Mouse (Mus musculus) liver, embryonic 13.5 days (tissue): ENCODE results near the gene Ids. TPM values are rescaled to one million over a fixed set of nuclear protein-coding genes. Genes with fewer than 3 reads are reported as not detected.
"Not testable (repeated sequence)": the region's sequence is repeated elsewhere in the genome, so short reads cannot be mapped to it uniquely, and the experiment has no call there.

Experiments
- ATAC-seq: fragments of 200-750 bp; cut with Nextera tagmentation; 2 replicates; pipeline ENCODE4 v1.8.0; 2017; ENCODE audit warnings: low read depth, mild to moderate bottlenecking, moderate number of reproducible peaks, moderate library complexity
- DNase-seq: peaks from one replicate; pipeline ENCODE4 v3.0.0; 2022
- H3K27ac ChIP-seq: fragments of 300-500 bp; sonication (generic); 2 replicates; pipeline ENCODE4 v1.5.1; 2015; ENCODE audit warnings: moderate library complexity, mild to moderate bottlenecking, inconsistent platforms
- H3K27me3 ChIP-seq: fragments of 300-500 bp; sonication (generic); 2 replicates; pipeline ENCODE4 v1.6.1; 2015; ENCODE audit warnings: mild to moderate bottlenecking, inconsistent platforms
- H3K36me3 ChIP-seq: fragments of 300-500 bp; sonication (generic); 2 replicates; pipeline ENCODE4 v1.6.1; 2015; ENCODE audit warnings: mild to moderate bottlenecking, inconsistent platforms
- H3K4me1 ChIP-seq: fragments of 300-500 bp; sonication (generic); replicated peaks from 2 replicates; pipeline ENCODE4 v1.6.1; 2015; ENCODE audit warnings: inconsistent platforms
- H3K4me2 ChIP-seq: fragments of 300-500 bp; sonication (generic); 2 replicates; pipeline ENCODE4 v1.6.1; 2015; ENCODE audit warnings: inconsistent platforms, mild to moderate bottlenecking, moderate library complexity
- H3K4me3 ChIP-seq: fragments of 300-500 bp; sonication (generic); replicated peaks from 2 replicates; pipeline ENCODE4 v1.5.1; 2015; ENCODE audit warnings: mild to moderate bottlenecking, inconsistent platforms
- H3K9ac ChIP-seq: fragments of 300-500 bp; sonication (generic); 2 replicates; pipeline ENCODE4 v1.6.1; 2015; ENCODE audit warnings: mild to moderate bottlenecking, inconsistent platforms
- H3K9me3 ChIP-seq: fragments of 300-500 bp; sonication (generic); replicated peaks from 2 replicates; pipeline ENCODE4 v1.6.1; 2016; ENCODE audit warnings: inconsistent platforms
- WGBS: fragments of 180-500 bp; shearing (Covaris S2); methylation state at CpG from one replicate; pipeline ENCODE4 v1.1.7; 2015; ENCODE audit not compliant: insufficient replicate concordance; 5-methylcytosine and 5-hydroxymethylcytosine counted together
- polyA plus RNA-seq: library from polyadenylated mRNA; unstranded; fragments of >200 nt; fragmentation: Nextera tagmentation; extraction: Ambion mirVana; gene quantifications from 2 replicates; pipeline ENCODE4 v1.2.1, GENCODE M21; 2015

The Ids gene
- polyA plus RNA-seq: 0.52 and 0.59 TPM in 2 replicates

- H3K9ac ChIP-seq: peak within 1 kb of the TSS; percentile 54; the same call in 1 of the 2 replicates
- no peaks in the 10 kb centered on the region for H3K27me3 ChIP-seq
- peak; percentile 80 for DNase-seq
- H3K4me1 ChIP-seq: no peaks in the 10 kb centered on the region
- no peaks in the 10 kb centered on the region for H3K9me3 ChIP-seq
- no peak within 1 kb of the TSS for H3K27ac ChIP-seq
- H3K4me2 ChIP-seq: peak within 1 kb of the TSS; percentile 64
- peak; percentile 99 for ATAC-seq
- 13% methylated on average over 32 of the region's 45 CpGs for WGBS
- H3K36me3 ChIP-seq: no peaks in the 10 kb centered on the region
- peak within 1 kb of the TSS; percentile 60 for H3K4me3 ChIP-seq
Observed at GRCm38 (mm10) chrX:70364661-70365613, at the start of gene Ids. Gene Ids, minus strand, starts transcription at chrX:70365084.

GRCm38 (mm10) chrX:70392636-70393035 lies 27.8 kb upstream of the Ids start:
- H3K4me3 ChIP-seq, H3K36me3 ChIP-seq, H3K27me3 ChIP-seq, H3K4me2 ChIP-seq, H3K27ac ChIP-seq, H3K4me1 ChIP-seq, DNase-seq, ATAC-seq, H3K9me3 ChIP-seq, H3K9ac ChIP-seq: not testable (repeated sequence)

- Histone ChIP-seq H3K27me3 (no peaks in the 10 kb centered on the region), H3K27ac (peak overlapping the region; percentile 56), H3K9me3 (no peaks in the 10 kb centered on the region), H3K4me2 (peak overlapping the region; percentile 59), H3K4me3 (peak overlapping the region; percentile 58), H3K4me1 (peaks cover 14% of the 10 kb centered on the region; the same call in 1 of the 2 replicates), H3K36me3 (no peaks in the 10 kb centered on the region), H3K9ac (peak overlapping the region; percentile 59)
- 19% methylated on average over 11 of the region's 11 CpGs for WGBS
- ATAC-seq (peak; percentile 60), DNase-seq (no peak)
Observed at GRCm38 (mm10) chrX:70385962-70386351, 21.1 kb upstream of the Ids start.

DNA sequence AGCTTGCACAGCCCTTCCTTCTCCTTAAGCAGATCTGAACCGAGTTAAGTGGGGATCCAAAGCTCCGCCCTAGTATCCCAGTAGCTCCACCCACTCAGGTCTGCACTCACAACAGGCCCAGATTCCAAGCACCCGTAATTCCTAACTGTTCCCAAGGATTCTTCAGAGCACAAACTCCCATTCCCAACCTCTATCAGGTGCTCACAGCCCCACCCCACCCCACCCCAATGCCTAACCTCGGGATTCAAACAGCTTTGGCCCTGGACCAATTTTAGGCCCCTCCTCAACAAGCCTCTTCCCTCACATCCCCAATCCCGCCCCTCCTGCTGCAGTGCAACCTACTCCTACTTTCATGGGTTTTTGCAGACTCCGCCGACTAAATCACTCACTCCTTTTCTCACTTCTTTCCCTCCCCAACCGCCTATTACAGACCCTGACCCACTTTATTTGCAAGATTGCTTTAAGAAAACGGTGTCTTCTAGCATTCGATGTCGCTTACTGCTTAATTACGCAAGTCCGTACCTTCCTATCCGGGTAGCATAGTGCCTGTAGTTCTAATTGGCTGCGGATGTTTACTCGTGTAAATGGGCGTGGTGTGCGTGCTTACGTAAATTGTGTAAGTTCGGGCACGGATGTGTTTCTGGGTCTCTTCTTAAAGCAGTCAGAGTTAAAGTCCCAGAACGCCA lies 20.5 kb upstream of the Ids start, which contains the start of gene 1110012L19Rik:
Gene 1110012L19Rik (plus strand): TSS at position 602 of the 686 bp plus-strand sequence.
- WGBS: 16% methylated on average over 22 of the region's 22 CpGs

GRCm38 (mm10) chrX:70384917-70385275 lies 20.0 kb upstream of the Ids start:
- DNase-seq (no peak), ATAC-seq (no peak)
- Histone ChIP-seq H3K9me3 (no peaks in the 10 kb centered on the region), H3K9ac (no peak overlapping the region), H3K4me2 (peak overlapping the region; percentile 59), H3K27ac (no peak overlapping the region), H3K27me3 (no peaks in the 10 kb centered on the region), H3K36me3 (no peaks in the 10 kb centered on the region), H3K4me1 (peaks cover 14% of the 10 kb centered on the region; the same call in 1 of the 2 replicates), H3K4me3 (peak overlapping the region; percentile 58)
- WGBS: 46% methylated on average over 3 of the region's 3 CpGs

More for the DNA sequence above, 20.5 kb upstream of the Ids start, which contains the start of gene 1110012L19Rik:
- Histone ChIP-seq H3K4me1 (peaks cover 14% of the 10 kb centered on the region; the same call in 1 of the 2 replicates), H3K27me3 (no peaks in the 10 kb centered on the region), H3K36me3 (no peaks in the 10 kb centered on the region), H3K9ac (peak within 1 kb of the TSS; percentile 59), H3K4me2 (peak within 1 kb of the TSS; percentile 59), H3K9me3 (no peaks in the 10 kb centered on the region), H3K27ac (peak within 1 kb of the TSS; percentile 56), H3K4me3 (peak within 1 kb of the TSS; percentile 58)
- ATAC-seq (peak; percentile 94), DNase-seq (peak; percentile 59)

DNA sequence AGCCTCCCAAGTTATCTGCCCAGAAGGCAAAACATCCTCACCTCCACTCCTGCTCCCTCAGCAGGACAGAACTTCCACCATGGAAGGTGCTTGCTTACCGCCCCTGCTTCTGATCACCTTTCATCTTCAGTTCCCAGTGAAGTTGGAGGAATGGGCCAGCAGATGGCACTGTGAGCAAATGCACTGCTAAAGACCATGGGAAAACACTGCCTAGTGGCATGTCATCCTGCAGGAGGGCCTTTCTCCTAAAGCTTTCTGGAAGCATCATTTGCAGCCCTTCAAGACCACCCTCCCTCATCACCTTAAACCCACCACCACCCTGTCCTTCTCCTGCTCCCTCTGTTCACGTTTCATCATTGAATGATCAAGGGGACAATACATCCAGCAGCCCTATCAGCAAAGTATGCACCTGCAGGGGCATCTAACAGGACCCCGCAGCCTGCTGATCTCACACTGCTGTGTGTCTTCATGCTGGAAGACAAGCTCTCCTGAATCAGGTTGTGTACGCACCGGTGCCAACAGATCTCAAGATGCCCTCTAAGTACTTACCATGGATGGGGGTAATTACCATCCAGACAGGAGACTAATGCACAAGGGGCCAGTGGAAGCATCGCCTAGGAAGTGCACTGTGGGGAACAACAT lies 9.7 kb upstream of the Ids start:
- not testable (repeated sequence) for H3K4me3 ChIP-seq, H3K27me3 ChIP-seq, DNase-seq, H3K4me1 ChIP-seq, H3K9ac ChIP-seq, ATAC-seq, H3K27ac ChIP-seq, H3K36me3 ChIP-seq, H3K4me2 ChIP-seq, H3K9me3 ChIP-seq
- WGBS: 45% methylated on average over 4 of the region's 6 CpGs

- not testable (repeated sequence) for H3K4me1 ChIP-seq, ATAC-seq, H3K9ac ChIP-seq, H3K4me2 ChIP-seq, H3K4me3 ChIP-seq, H3K36me3 ChIP-seq, DNase-seq, H3K9me3 ChIP-seq, H3K27me3 ChIP-seq, H3K27ac ChIP-seq
- 33% methylated on average over 1 of the region's 6 CpGs for WGBS
Observed at GRCm38 (mm10) chrX:70369758-70370157, 4.9 kb upstream of the Ids start.

GRCm38 (mm10) chrX:70364202-70364601 lies 682 bp downstream of the Ids start:
- 67% methylated on average over 1 of the region's 1 CpGs for WGBS
- Histone ChIP-seq H3K36me3 (no peaks in the 10 kb centered on the region), H3K4me1 (no peaks in the 10 kb centered on the region), H3K4me3 (peak overlapping the region; percentile 60), H3K9me3 (no peaks in the 10 kb centered on the region), H3K27ac (no peak overlapping the region), H3K4me2 (peak overlapping the region; percentile 64), H3K27me3 (no peaks in the 10 kb centered on the region), H3K9ac (no peak overlapping the region)
- DNase-seq (no peak), ATAC-seq (no peak)

GRCm38 (mm10) chrX:70363446-70363845 lies 1.4 kb downstream of the Ids start:
- no peaks in the 10 kb centered on the region for H3K9me3 ChIP-seq
- 73% methylated on average over 5 of the region's 5 CpGs for WGBS

GRCm38 (mm10) chrX:70362985-70363384 lies 1.9 kb downstream of the Ids start:
- Histone ChIP-seq H3K4me2 (no peak overlapping the region), H3K36me3 (no peaks in the 10 kb centered on the region), H3K4me3 (no peak overlapping the region), H3K9ac (no peak overlapping the region), H3K4me1 (no peaks in the 10 kb centered on the region), H3K27me3 (no peaks in the 10 kb centered on the region), H3K27ac (no peak overlapping the region), H3K9me3 (no peaks in the 10 kb centered on the region)
- DNase-seq (no peak), ATAC-seq (no peak)
- WGBS: 69% methylated on average over 7 of the region's 7 CpGs

More at GRCm38 (mm10) chrX:70363446-70363845, 1.4 kb downstream of the Ids start:
- Histone ChIP-seq H3K27me3 (no peaks in the 10 kb centered on the region), H3K4me3 (no peak overlapping the region), H3K4me2 (no peak overlapping the region), H3K27ac (no peak overlapping the region), H3K36me3 (no peaks in the 10 kb centered on the region), H3K4me1 (no peaks in the 10 kb centered on the region), H3K9ac (no peak overlapping the region)
- no peak for DNase-seq
- no peak for ATAC-seq
